Mouse (Mus musculus) lung, postnatal 0 days (tissue): Measurements from ENCODE around the gene Bax. TPM values are rescaled to one million over a fixed set of nuclear protein-coding genes. Genes with fewer than 3 reads are reported as not detected.

Source experiments
- ATAC-seq: fragments of 200-750 bp; cut with Nextera tagmentation; 2 replicates; pipeline ENCODE4 v1.8.0; 2017; ENCODE audit warnings: moderate library complexity
- DNase-seq: peaks from one replicate; pipeline ENCODE4 v3.0.0-alpha.2; 2016; ENCODE audit warnings: low spot score
- H3K27ac ChIP-seq: fragments of 300-500 bp; sonication (generic); 2 replicates; pipeline ENCODE4 v1.5.1; 2014; ENCODE audit warnings: antibody characterized with exemption, mild to moderate bottlenecking, low read length, mixed read lengths
- H3K27me3 ChIP-seq: fragments of 300-500 bp; sonication (generic); replicated peaks from 2 replicates; pipeline ENCODE4 v1.6.1; 2014; ENCODE audit warnings: low read length, mixed read lengths; ENCODE audit not compliant: insufficient read depth
- H3K36me3 ChIP-seq: fragments of 300-500 bp; sonication (generic); 2 replicates; pipeline ENCODE4 v1.6.1; 2014; ENCODE audit warnings: low read length, mixed read lengths; ENCODE audit not compliant: insufficient read depth
- H3K4me1 ChIP-seq: fragments of 300-500 bp; sonication (generic); 2 replicates; pipeline ENCODE4 v1.6.1; 2014; ENCODE audit warnings: antibody characterized with exemption, low read depth, low read length, mixed read lengths; ENCODE audit not compliant: insufficient read depth
- H3K4me2 ChIP-seq: fragments of 300-500 bp; sonication (generic); replicated peaks from 2 replicates; pipeline ENCODE4 v1.6.1; 2014; ENCODE audit warnings: low read depth, mild to moderate bottlenecking, low read length, moderate library complexity, mixed read lengths
- H3K4me3 ChIP-seq: fragments of 300-500 bp; sonication (generic); 2 replicates; pipeline ENCODE4 v1.5.1; 2014; ENCODE audit warnings: low read depth, low read length
- H3K9ac ChIP-seq: fragments of 300-500 bp; sonication (generic); replicated peaks from 2 replicates; pipeline ENCODE4 v1.6.1; 2014; ENCODE audit warnings: low read depth, mild to moderate bottlenecking
- H3K9me3 ChIP-seq: fragments of 300-500 bp; sonication (generic); 2 replicates; pipeline ENCODE4 v1.6.1; 2016; ENCODE audit warnings: low read length, mixed read lengths
- CTCF ChIP-seq: IDR thresholded peaks from 2 replicates; pipeline ENCODE4 v1.5.1; 2016; ENCODE audit warnings: antibody characterized with exemption, mild to moderate bottlenecking
- EP300 ChIP-seq: IDR thresholded peaks from 2 replicates; pipeline ENCODE4 v1.6.1; 2016; ENCODE audit warnings: antibody characterized with exemption, mild to moderate bottlenecking, control low read depth
- WGBS: fragments of 180-500 bp; shearing (Covaris S2); extraction: QIAGEN DNeasy Blood & Tissue Kit; methylation state at CpG from one replicate; pipeline ENCODE4 v1.1.7; 2014; 5-methylcytosine and 5-hydroxymethylcytosine counted together
- polyA plus RNA-seq: library from polyadenylated mRNA; unstranded; fragments of >200 nt; fragmentation: Nextera tagmentation; extraction: Ambion mirVana; gene quantifications from 2 replicates; pipeline ENCODE4 v1.2.1, GENCODE M21; 2015

Gene Bax
- polyA plus RNA-seq, 1 experiment from 2014 or later, result 155 TPM

DNA sequence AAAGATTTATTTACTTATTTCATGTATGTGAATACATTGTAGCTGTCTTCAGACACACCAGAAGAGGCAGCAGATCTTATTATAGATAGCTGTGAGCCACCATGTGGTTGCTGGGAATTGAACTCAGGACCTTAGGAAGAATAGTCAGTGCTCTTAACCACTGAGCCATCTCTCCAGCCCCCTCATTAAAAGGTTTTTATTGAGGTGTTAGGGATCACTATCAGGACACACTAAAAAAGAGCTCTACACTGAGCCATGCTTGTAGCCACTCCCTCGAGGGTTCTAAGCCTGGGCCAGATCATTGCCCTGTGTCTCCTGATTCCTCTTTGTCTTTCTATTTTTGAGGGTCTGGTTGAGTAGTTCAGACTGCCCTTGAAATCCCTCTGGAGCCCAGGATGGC, 9.8 kb upstream of the Bax start:
- Histone ChIP-seq H3K4me1 (0 out of 2 replicates have a peak, but pooled peaks cover 2% of the 10 kb centered on the region), H3K9ac (no peak overlapping the region), H3K4me3 (no peak overlapping the region), H3K4me2 (no peak overlapping the region), H3K27ac (no peak overlapping the region), H3K36me3 (no peaks in the 10 kb centered on the region), H3K27me3 (no peaks in the 10 kb centered on the region), H3K9me3 (no peaks in the 10 kb centered on the region)
- TF ChIP-seq CTCF, result no peak
- no peak for TF ChIP-seq EP300
- DNase-seq, result no peak
- no peak for ATAC-seq
- 52% methylated on average over 1 of the region's 1 CpGs for WGBS

DNA sequence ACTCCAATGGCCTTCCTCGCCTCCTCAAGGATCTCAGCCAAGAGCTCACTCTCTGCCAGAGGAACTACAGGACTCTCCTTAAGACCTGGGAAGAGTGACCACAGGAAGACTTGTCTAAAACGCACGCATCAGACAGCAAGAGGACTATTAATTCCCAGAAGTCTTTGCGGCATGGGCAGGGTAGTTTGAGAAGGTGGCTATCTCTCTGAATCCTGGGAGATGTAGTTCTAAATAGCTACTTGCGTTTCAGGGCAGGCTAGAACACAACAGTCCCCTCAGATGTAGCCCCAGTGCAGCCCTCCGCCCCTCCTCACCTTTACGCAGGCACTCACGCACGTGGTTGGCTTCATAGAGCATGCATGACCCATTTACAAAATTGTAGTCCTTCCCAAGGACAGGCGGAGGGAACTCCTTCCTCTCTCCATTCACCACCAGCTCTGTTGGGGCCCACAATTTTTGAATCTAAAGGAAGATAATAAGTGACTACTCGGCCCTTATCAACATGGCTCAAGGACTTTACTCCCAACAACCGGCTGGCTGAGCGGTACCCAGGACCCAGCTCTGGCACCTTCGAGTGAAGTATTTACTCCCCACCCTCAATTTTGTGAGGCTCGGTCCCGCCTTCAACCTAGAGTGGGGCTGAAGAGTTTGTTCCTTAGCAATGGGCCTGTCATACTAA, 8.7 kb upstream of the Bax start:
- peak; percentile 72 for DNase-seq
- H3K36me3 ChIP-seq, result no peaks in the 10 kb centered on the region
- 51% methylated on average over 16 of the region's 16 CpGs for WGBS
- TF ChIP-seq EP300 (no peak), CTCF (no peak)
- H3K4me2 ChIP-seq, result 0 out of 2 replicates have a peak overlapping the region, but pooled peaks have one; percentile 20
- H3K4me3 ChIP-seq, result 0 out of 2 replicates have a peak overlapping the region, but pooled peaks have one; percentile 12
- no peak overlapping the region for H3K27ac ChIP-seq
- no peaks in the 10 kb centered on the region for H3K27me3 ChIP-seq
- peak; percentile 55 for ATAC-seq
- H3K9ac ChIP-seq, result no peak overlapping the region
- H3K4me1 ChIP-seq, result 0 out of 2 replicates have a peak, but pooled peaks cover 2% of the 10 kb centered on the region
- H3K9me3 ChIP-seq, result no peaks in the 10 kb centered on the region

DNA sequence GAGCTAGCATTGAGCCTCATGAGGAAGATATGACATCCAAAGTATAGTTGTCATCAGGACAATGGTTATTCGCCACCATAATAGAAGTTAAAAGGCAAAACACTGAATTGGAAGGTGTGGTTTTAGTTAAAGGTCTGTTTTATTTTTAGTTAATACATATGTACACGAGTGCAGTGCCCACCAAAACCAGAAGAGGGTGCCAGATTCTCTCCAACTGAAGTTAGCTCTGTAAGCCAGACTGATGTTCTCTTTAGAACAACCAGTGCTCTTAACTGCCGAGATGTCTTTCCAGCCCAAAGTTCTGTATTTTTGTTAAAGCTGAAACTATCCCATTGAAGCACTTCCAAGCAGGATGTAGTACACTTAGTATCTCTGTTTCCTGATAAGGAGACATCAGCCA, 4.2 kb upstream of the Bax start:
- Histone ChIP-seq H3K27ac (no peak overlapping the region), H3K27me3 (no peaks in the 10 kb centered on the region), H3K4me2 (no peak overlapping the region), H3K9ac (no peak overlapping the region), H3K4me3 (no peak overlapping the region), H3K4me1 (peaks cover 7% of the 10 kb centered on the region; the same call in 1 of the 2 replicates), H3K36me3 (no peaks in the 10 kb centered on the region), H3K9me3 (no peaks in the 10 kb centered on the region)
- ATAC-seq (no peak), DNase-seq (peak; percentile 83)
- TF ChIP-seq CTCF, result peak; percentile 85
- TF ChIP-seq EP300, result no peak
- WGBS, result 6% methylated on average over 3 of the region's 3 CpGs

DNA sequence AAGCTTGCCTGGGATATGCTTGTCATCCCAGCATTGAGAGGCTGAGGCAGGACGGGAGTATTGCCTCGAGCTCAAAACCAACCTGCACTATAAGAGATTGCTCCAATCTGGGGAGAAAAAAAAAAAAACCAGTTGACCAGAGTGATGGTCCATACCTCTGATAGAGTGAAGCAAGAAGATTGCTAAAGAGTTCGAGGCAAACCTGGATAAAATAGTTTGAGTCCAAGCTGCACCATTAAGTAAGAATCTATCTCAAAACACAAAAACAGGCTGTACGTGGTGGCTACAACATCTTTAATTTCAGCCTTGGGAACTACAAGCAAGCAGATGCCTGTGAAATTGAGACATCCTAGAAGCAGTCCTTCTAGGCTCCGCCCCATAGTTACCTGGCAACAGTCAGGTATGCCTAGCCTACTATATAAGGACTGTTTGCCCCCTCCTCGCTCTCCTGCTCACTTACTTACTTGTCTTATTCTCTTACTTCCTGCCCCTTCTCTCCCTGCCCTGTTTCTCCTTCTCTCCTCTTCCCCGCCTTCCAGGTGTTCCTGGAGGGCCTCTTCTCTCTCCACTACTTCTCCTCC, 482 bp upstream of the Bax start:
- 25% methylated on average over 7 of the region's 7 CpGs for WGBS
- Histone ChIP-seq H3K27me3 (no peaks in the 10 kb centered on the region), H3K4me2 (peak overlapping the region; percentile 86), H3K27ac (no peak overlapping the region), H3K4me3 (peak overlapping the region; percentile 79), H3K9me3 (no peaks in the 10 kb centered on the region), H3K4me1 (peaks cover 6% of the 10 kb centered on the region; the same call in 1 of the 2 replicates), H3K36me3 (peaks cover 6% of the 10 kb centered on the region; the same call in 1 of the 2 replicates), H3K9ac (0 out of 2 replicates have a peak overlapping the region, but pooled peaks have one; percentile 16)
- peak; percentile 74 for DNase-seq
- no peak for TF ChIP-seq CTCF
- ATAC-seq, result peak; percentile 55

DNA sequence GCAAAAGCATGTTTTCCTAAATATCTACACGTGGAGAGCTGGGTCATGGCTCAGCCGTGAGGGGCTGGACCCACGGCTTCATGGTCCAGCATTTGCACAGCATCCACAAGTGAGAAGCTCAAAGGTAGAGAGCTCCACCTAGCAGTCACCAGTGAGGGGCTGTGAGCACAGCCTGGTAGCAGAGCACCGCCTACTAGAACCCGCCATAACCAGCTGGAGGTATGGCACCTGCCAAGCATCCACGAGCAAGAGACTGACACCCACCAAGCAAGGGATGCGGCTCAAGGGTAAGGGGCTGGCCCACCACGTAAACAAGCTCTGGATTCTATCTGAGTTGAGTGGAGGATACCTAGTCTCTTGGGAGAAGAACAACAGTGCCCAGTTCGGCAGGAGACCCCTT, 1.1 kb downstream of the Bax start:
- H3K4me1 ChIP-seq, result peaks cover 11% of the 10 kb centered on the region; the same call in 1 of the 2 replicates
- H3K9me3 ChIP-seq, result no peaks in the 10 kb centered on the region
- H3K27me3 ChIP-seq, result no peaks in the 10 kb centered on the region
- no peak for DNase-seq
- no peak overlapping the region for H3K9ac ChIP-seq
- WGBS, result 72% methylated on average over 9 of the region's 9 CpGs
- ATAC-seq, result no peak
- no peak overlapping the region for H3K4me3 ChIP-seq
- H3K4me2 ChIP-seq, result peak overlapping the region; percentile 86; the same call in 1 of the 2 replicates
- peaks cover 6% of the 10 kb centered on the region; the same call in 1 of the 2 replicates for H3K36me3 ChIP-seq
- TF ChIP-seq EP300 (no peak), CTCF (no peak; the same call in 1 of the 2 replicates)
- H3K27ac ChIP-seq, result no peak overlapping the region

DNA sequence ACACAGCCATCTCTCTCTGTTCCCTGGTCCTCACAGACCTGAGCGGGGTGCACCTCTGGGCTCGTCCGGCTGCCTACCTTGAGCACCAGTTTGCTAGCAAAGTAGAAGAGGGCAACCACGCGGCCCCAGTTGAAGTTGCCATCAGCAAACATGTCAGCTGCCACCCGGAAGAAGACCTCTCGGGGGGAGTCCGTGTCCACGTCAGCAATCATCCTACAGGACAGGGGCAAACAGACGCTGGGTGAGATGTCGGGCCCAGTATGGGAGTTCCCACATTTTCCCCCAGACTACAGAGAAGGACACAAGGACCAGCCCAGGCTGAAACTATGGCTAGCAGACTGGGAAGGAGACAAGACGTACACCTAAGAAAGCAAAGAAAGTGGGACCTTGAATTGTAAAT, 1.6 kb downstream of the Bax start:
- Histone ChIP-seq H3K36me3 (peaks cover 6% of the 10 kb centered on the region; the same call in 1 of the 2 replicates), H3K9me3 (no peaks in the 10 kb centered on the region), H3K9ac (no peak overlapping the region), H3K4me2 (no peak overlapping the region), H3K4me1 (peaks cover 16% of the 10 kb centered on the region; the same call in 1 of the 2 replicates), H3K27me3 (no peaks in the 10 kb centered on the region), H3K27ac (no peak overlapping the region), H3K4me3 (no peak overlapping the region)
- no peak for ATAC-seq
- no peak for DNase-seq
- WGBS, result 93% methylated on average over 12 of the region's 12 CpGs
- TF ChIP-seq EP300 (no peak), CTCF (no peak)
